Mouse (Mus musculus) splenic B cell, adult 2 months (primary cell): ENCODE results near the gene Bcl2l11.

Experiments
- DNase-seq: peaks from one replicate; pipeline ENCODE4 v3.0.0-alpha.2; 2011; ENCODE audit warnings: low read depth, low spot score
- H3K27me3 ChIP-seq: 2 replicates; pipeline ENCODE4 v1.6.1; 2012; ENCODE audit warnings: mild to moderate bottlenecking, low read length, moderate library complexity, mixed read lengths; ENCODE audit not compliant: control insufficient read depth, poor library complexity, insufficient read depth, severe bottlenecking
- H3K36me3 ChIP-seq: 2 replicates; pipeline ENCODE4 v1.6.1; 2012; ENCODE audit warnings: mild to moderate bottlenecking, low read length, moderate library complexity, mixed read lengths; ENCODE audit not compliant: control insufficient read depth, poor library complexity, insufficient read depth, severe bottlenecking

Gene Bcl2l11

GRCm38 (mm10) chr2:128182751-128183150 is 56.9 kb downstream of the Bcl2l11 start:
- no peaks in the 10 kb centered on the region for H3K36me3 ChIP-seq
- no peaks in the 10 kb centered on the region for H3K27me3 ChIP-seq
- DNase-seq = no peak

- Histone ChIP-seq H3K27me3 (no peaks in the 10 kb centered on the region), H3K36me3 (no peaks in the 10 kb centered on the region)
- DNase-seq = no peak
These were observed 57.9 kb downstream of the Bcl2l11 start for GRCm38 (mm10) chr2:128183762-128184161.

GRCm38 (mm10) chr2:128185942-128186341 is 60.1 kb downstream of the Bcl2l11 start:
- DNase-seq = no peak
- H3K36me3 ChIP-seq = no peaks in the 10 kb centered on the region
- H3K27me3 ChIP-seq = no peaks in the 10 kb centered on the region

- Histone ChIP-seq H3K36me3 (no peaks in the 10 kb centered on the region), H3K27me3 (no peaks in the 10 kb centered on the region)
- no peak for DNase-seq
These were observed 61.4 kb downstream of the Bcl2l11 start for GRCm38 (mm10) chr2:128187277-128187676.

- H3K36me3 ChIP-seq = no peaks in the 10 kb centered on the region
- no peaks in the 10 kb centered on the region for H3K27me3 ChIP-seq
- no peak for DNase-seq
These were observed 62.6 kb downstream of the Bcl2l11 start for GRCm38 (mm10) chr2:128188461-128188860.

- Histone ChIP-seq H3K36me3 (no peaks in the 10 kb centered on the region), H3K27me3 (no peaks in the 10 kb centered on the region)
- peak; percentile 47 for DNase-seq
These were observed 63.9 kb downstream of the Bcl2l11 start for GRCm38 (mm10) chr2:128189691-128190090.

GRCm38 (mm10) chr2:128190196-128190595 is 64.4 kb downstream of the Bcl2l11 start:
- H3K27me3 ChIP-seq = no peaks in the 10 kb centered on the region
- DNase-seq = peak; percentile 53
- H3K36me3 ChIP-seq = no peaks in the 10 kb centered on the region

GRCm38 (mm10) chr2:128193411-128193810 is 67.6 kb downstream of the Bcl2l11 start:
- DNase-seq = no peak
- Histone ChIP-seq H3K36me3 (no peaks in the 10 kb centered on the region), H3K27me3 (no peaks in the 10 kb centered on the region)

GRCm38 (mm10) chr2:128197379-128197778 is 71.5 kb downstream of the Bcl2l11 start:
- no peaks in the 10 kb centered on the region for H3K36me3 ChIP-seq
- DNase-seq = no peak
- H3K27me3 ChIP-seq = no peaks in the 10 kb centered on the region

- Histone ChIP-seq H3K36me3 (no peaks in the 10 kb centered on the region), H3K27me3 (no peaks in the 10 kb centered on the region)
- peak; percentile 70 for DNase-seq
These were observed 77.3 kb downstream of the Bcl2l11 start for GRCm38 (mm10) chr2:128203147-128203546.

- DNase-seq = peak; percentile 85
- no peaks in the 10 kb centered on the region for H3K27me3 ChIP-seq
- no peaks in the 10 kb centered on the region for H3K36me3 ChIP-seq
These were observed 78.0 kb downstream of the Bcl2l11 start for GRCm38 (mm10) chr2:128203749-128204405.

- Histone ChIP-seq H3K36me3 (no peaks in the 10 kb centered on the region), H3K27me3 (no peaks in the 10 kb centered on the region)
- DNase-seq = no peak
These were observed 82.7 kb downstream of the Bcl2l11 start for GRCm38 (mm10) chr2:128208541-128208940.

GRCm38 (mm10) chr2:128209841-128210329 is 84.0 kb downstream of the Bcl2l11 start:
- DNase-seq = no peak
- no peaks in the 10 kb centered on the region for H3K27me3 ChIP-seq
- no peaks in the 10 kb centered on the region for H3K36me3 ChIP-seq

- no peaks in the 10 kb centered on the region for H3K27me3 ChIP-seq
- H3K36me3 ChIP-seq = no peaks in the 10 kb centered on the region
- DNase-seq = no peak
These were observed 84.5 kb downstream of the Bcl2l11 start for GRCm38 (mm10) chr2:128210376-128210775.

- no peak for DNase-seq
- Histone ChIP-seq H3K36me3 (no peaks in the 10 kb centered on the region), H3K27me3 (no peaks in the 10 kb centered on the region)
These were observed 85.4 kb downstream of the Bcl2l11 start for GRCm38 (mm10) chr2:128211022-128211880.
